Mouse (Mus musculus) myocyte (in vitro differentiated cells): ENCODE results near the gene Spcs3.

Experiments
- CEBPB ChIP-seq: IDR thresholded peaks from 2 replicates; pipeline ENCODE4 v1.6.1; 2011; ENCODE audit warnings: mild to moderate bottlenecking, moderate library complexity; ENCODE audit not compliant: poor library complexity, insufficient read depth, severe bottlenecking
- E2F4 ChIP-seq: IDR thresholded peaks from one replicate; pipeline ENCODE4 v1.6.1; 2011; ENCODE audit warnings: mild to moderate bottlenecking, control low read depth, moderate library complexity; ENCODE audit not compliant: insufficient read depth
- MAX ChIP-seq: IDR thresholded peaks from one replicate; pipeline ENCODE4 v1.6.1; 2011; ENCODE audit warnings: low read depth, mild to moderate bottlenecking, control low read depth
- MYOD1 ChIP-seq, 3 experiments: IDR thresholded peaks; one replicate each; pipeline ENCODE4 v1.6.1; 2011; ENCODE audit warnings: control low read depth in 2 of 3, low read depth in 2 of 3, mild to moderate bottlenecking in 2 of 3, moderate library complexity in 1 of 3; ENCODE audit not compliant: insufficient read length in 2 of 3, control insufficient read depth in 1 of 3
- POLR2A ChIP-seq: IDR thresholded peaks from one replicate; pipeline ENCODE4 v1.6.1; 2011; ENCODE audit warnings: low read depth, mild to moderate bottlenecking, control low read depth, moderate library complexity; ENCODE audit not compliant: insufficient read length
- POLR2AphosphoS2 ChIP-seq: IDR thresholded peaks from one replicate; pipeline ENCODE4 v1.6.1; 2011; ENCODE audit warnings: low read depth, control low read depth; ENCODE audit not compliant: insufficient read length
- SRF ChIP-seq: IDR thresholded peaks from one replicate; pipeline ENCODE4 v1.6.1; 2011; ENCODE audit warnings: low read depth; ENCODE audit not compliant: control insufficient read depth, insufficient read length
- TCF12 ChIP-seq: IDR thresholded peaks from one replicate; pipeline ENCODE4 v1.6.1; 2011; ENCODE audit warnings: mild to moderate bottlenecking, control low read depth; ENCODE audit not compliant: poor library complexity, insufficient read depth, severe bottlenecking

- TF ChIP-seq CEBPB (no peak), E2F4 (no peak), POLR2A (no peak), MAX (no peak), TCF12 (no peak), SRF (no peak), POLR2AphosphoS2 (no peak), MYOD1 (IDR thresholded peaks at IDR 0.05; ENCODE audit: control insufficient read depth in 1 of 3, insufficient read length in 2 of 3, low read depth in 2 of 3) (no peak)
These were observed 21.7 kb downstream of the Spcs3 start for GRCm38 (mm10) chr8:54508096-54508456.
